Mouse (Mus musculus) fibroblast of lung, adult 2 months (primary cell): Measurements from ENCODE around the gene Sugct.

Experiments used
- DNase-seq: peaks from one replicate; pipeline ENCODE4 v3.0.0-alpha.2; 2011; ENCODE audit warnings: low read depth

Sugct gene

DNA sequence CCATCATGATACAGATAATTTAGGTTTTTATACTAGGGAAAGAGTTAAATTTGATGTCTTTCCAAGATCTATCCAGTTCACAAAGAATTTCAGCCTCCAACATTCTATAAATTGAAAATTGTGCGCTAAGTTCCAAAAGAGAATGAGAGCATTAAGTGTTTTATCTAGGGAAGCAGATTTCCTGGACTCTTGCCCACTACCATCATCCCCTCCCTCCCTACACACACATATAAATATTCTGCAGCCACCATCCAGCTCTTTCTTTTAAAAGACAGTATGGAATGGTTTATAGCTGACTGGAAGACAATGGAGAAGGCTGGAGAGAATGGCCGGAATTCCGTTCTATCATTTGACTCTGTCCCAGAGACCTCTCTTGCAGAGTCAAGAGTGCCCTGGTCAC lies 404.3 kb downstream of the Sugct start:
- DNase-seq: no peak

DNA sequence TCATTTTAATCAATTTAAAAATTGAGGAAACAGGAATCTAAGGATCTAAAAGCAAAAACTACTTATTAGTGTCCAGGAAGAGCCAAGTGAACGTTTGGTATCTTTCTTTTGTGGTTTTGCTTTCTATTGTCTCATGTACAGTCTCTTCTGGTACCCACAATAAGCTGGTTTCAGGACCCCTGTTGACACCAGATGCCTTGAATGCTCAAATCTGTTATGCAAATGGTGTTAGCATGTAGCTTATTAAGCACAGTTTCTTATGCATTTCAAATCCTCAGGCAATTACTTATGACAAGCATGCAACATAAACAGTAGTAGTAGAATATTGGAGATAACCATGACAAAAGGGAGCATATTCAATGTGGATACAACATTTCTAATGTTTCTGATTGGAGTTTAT lies 407.0 kb downstream of the Sugct start:
- no peak for DNase-seq

DNA sequence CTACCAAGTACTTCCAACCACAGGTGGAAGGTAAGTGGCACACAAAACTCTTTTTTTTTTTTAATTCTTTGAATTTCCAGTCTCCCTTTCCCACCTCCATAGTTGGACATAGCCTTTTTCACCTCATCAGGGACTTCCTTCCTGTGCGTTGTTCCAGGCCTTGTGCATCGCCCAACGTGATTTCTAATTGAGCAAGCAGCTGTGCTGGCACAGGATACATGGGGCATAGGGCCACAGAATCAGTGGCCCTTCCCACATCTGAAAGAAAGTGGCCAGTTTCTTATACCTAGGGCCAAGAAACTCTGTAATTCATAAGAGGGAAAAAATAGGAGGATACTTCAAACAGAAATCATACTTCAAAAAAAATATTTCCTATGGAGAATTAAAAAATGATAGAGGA lies 449.4 kb downstream of the Sugct start:
- no peak for DNase-seq

DNA sequence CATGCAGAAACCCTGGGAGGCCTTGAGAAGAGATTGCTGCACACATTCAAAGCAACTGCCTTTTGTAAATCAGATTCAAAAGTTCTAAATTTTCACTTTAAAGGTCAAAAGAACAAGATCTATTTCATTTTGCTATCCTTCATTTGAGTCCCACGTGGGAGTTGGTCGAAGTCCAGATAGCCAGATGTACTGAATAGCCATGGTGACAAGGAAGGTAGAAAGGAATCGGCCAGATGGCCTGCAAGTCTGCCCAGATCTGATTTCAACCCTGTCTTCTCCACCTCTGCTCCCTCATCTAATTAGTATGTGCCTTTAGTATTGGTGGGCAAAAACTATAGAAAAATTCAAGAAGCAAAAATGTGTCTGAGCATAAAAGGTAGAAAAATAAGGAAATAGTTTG lies 478.8 kb downstream of the Sugct start:
- no peak for DNase-seq

GRCm38 (mm10) chr13:17212681-17213080 lies 482.7 kb downstream of the Sugct start:
- peak; percentile 53 for DNase-seq

- DNase-seq: no peak
These were observed 505.1 kb downstream of the Sugct start for GRCm38 (mm10) chr13:17190180-17190762.

DNA sequence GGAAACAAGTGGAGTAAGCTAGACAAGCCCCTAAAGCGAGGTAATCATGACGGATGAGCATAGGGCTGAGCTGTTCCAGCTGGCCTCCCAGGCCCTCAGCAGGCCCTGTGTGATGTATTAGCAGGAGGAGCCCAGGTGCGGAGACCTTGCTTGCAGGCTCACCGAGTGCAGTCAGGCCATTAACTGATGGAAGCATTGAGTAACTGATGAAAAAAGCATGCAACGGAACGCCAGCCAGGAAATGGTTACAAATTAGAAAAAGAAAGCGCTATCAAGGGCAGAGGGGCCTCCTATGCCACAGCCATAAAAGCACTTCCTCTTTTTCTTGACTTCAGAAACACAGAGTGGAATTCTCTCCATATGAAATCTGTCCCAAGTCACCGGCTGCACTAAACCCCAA lies 510.1 kb downstream of the Sugct start:
- no peak for DNase-seq

DNA sequence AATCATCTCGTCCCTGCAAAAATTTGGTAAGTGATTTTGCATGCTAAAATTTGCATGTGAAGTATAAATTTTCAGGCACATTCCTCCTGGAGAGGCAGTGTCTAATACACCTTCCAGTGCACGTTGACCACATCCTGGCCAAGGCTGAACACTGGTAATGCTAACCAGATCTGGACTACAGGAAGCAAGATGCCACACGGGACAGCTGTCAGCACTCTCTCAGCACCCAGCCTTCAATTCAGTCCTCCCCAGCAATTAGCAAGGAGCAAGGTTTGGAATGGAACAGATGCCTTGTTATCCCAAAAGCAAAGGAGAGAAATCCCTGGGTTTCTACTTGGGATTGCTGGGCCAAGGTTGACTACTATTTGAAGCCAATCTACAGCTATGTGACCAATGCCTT lies 529.4 kb downstream of the Sugct start:
- DNase-seq: no peak

GRCm38 (mm10) chr13:17164721-17165120 lies 530.6 kb downstream of the Sugct start:
- DNase-seq: no peak

GRCm38 (mm10) chr13:17146441-17146992 lies 548.8 kb downstream of the Sugct start:
- DNase-seq: peak; percentile 30

DNA sequence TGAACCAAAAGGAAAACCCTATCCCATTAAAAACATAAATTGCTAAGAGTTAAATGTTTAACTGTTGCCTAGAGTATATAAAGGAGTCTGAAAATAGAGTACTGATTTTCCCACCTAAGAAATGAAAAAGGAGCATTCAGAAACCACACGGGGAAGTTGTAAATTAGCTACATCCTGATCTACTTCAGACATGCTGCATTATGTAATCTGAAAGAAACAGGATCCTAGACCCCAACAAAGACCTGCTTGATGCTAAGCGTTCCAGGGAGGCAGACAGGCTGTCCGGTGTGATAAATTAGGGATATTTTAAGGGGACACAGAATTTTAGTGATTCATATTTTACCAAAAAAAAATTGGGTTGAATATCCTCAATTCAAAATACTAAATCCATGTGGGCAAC lies 579.3 kb downstream of the Sugct start:
- DNase-seq: no peak

DNA sequence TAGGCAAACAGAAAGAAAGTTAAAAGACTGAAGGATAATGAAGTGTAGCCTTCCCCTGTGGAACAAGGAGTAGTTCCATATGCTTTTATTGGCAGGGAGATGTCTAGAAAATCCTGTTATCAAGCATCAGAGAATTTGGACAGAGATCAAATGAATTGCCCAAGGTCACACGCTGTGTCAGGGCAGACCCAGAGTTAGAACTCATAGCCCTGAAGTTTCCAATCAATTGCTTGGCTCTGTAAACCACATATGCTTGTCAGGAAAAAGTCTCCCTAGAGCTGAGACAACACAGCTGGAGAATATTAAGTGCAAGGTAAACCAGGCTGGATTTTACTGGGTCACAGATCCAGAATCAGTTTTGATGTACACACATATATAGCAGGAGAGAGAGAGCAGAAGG lies 593.0 kb downstream of the Sugct start:
- DNase-seq: no peak

- no peak for DNase-seq
These were observed 608.8 kb downstream of the Sugct start for GRCm38 (mm10) chr13:17086547-17086946.

GRCm38 (mm10) chr13:17086146-17086545 lies 609.2 kb downstream of the Sugct start:
- no peak for DNase-seq

DNA sequence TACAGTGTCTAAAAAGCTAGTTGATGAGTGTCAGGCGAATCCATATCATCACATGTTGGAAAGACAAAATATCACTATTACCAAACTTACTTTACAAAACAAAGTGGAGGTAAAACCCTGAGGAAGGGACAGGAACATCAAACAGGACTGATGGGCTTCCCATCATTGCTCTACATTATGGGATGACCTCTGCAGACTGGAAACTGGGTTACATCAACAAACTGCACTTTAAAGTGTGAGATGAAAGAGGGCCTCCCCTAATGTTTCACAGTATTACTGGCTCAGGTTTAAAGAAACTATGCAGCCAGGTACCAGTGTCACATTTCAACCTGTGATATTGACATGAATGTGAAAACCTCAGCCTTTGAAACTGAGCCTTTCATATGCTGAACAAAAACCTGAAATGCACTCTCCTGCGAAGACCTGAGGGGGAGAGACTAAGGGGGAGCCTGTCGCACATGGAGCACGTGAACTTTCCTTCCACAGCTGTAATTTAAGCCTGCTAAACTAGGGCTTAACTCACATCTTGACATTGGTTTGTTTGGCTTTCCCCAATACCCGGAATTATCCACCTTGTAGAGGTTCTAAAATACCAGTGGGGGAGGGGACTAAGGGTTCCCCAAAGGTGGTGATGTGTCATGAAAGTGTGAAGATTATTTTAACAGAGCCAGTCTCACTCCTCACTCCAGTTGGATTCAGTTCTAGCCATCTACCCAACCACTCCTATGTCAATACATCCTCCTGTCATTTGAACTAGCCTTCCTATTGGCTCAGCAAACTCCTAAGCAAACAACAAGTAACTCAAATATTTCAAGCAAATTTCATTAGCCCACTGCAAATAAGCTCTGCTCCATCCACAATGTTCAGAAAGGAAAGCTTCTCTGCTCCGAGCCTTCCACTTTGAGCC lies 610.2 kb downstream of the Sugct start:
- no peak for DNase-seq

DNA sequence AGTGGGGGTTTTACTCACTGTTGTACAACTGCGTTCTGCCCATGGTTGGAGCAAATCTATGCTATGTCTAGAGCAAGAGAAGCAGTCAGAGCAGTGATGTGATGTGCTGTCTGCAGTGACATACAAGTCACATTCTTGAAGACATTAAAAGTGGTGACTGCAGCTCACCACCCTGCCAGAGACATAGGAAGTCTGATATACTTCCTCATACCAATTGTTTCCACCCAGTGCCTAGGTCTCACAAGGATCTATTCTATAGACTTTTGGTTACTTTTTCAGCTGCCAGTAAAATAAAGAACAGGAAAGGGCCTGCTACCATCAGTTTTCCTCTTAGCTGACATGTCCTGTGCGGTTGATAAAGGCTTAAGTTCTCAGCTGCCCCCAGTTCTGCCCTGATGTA lies 613.7 kb downstream of the Sugct start:
- DNase-seq: no peak

DNA sequence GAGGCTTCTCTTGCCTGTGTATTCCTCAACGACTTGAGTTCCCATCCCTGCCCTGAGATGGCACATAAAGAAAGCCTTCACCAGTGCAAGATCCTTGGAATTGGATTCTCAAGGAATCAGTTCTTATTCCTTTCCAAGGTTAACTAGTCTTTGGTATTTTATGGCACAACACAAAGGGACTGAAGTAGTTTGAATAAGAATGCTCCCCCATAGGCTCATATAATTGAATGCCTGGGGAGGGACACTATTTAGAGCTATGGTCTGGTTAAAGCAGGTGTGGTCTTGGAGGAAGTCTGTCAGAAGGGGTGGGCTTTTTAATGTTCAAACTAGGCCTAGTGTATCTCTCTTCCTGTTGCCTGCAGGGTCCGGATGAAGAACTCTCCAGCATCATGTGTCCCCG lies 629.8 kb downstream of the Sugct start:
- DNase-seq: no peak

DNA sequence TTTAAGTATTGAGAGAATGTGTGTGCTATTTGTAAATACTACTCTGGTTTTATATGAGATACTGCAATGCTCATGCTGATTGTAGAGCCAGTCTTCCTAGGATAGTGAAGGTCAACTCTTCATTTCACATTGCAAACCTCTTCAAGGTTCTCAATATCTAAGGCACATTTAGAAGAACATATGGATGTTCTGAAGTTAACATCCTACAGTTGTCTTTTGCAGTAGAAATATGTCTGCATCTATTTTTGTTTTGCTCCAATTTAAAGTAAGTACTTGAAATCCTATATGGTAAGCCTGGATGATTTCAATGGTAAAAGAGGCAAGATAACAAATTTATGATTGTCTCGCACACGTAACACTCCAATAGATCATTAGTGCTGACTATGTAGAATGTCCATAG lies 638.7 kb downstream of the Sugct start:
- no peak for DNase-seq

DNA sequence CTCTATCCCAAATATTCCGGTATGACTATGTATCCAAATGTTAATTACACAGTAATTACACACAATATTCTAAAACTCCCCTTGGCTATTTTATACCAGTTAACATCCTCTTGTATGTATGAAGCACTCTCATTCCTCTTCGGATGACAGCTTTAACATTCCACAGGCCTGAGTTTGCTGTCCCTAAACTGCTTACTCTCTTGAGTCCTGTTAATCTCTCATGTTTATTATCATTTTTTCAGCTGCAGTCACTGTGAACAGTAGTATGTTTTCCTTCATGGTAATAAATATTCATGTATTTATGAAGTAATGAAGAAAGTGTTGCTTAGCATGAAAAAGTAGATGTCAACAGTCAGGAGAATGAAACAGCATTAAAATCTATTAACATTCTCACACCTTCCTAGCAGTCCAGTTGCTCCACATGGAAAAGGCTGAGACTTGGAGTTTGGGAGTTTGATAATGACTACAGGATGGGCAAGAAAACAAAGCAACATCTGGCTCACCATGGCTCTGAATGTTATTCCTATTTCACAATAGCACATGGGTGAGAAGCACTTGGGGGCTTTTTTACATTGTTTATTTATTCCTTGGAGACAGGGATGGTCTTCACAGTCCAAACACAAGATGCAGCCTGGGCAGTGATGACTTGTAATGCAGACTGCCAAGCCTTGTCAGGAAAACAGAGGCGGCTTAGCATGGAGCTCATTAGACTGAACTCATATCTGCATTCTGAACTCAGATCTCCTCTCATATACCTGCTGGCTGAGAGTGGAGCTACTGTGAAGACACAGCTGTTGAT lies 651.7 kb downstream of the Sugct start:
- no peak for DNase-seq

DNA sequence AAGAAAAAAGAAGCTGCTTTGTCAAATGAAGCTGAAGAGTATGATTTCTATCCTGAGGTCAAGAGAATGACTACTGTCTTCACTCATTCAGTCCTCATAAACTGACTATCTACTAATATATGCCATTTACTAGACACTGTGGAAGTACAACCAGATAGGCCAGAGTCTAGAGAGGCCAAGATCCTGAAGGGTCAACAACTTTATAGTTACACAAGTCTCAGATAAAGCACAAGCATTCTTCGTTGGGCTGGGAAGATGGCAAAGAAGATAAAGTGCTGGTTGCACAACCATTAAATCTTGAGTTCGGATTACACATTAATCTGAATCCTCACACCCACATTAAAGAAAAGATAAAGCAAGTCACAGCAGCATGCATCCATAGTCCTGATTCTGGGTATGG lies 653.0 kb downstream of the Sugct start:
- no peak for DNase-seq

GRCm38 (mm10) chr13:17039727-17040126 lies 655.6 kb downstream of the Sugct start:
- DNase-seq: no peak

- no peak for DNase-seq
These were observed 657.0 kb downstream of the Sugct start for GRCm38 (mm10) chr13:17038341-17038740.

DNA sequence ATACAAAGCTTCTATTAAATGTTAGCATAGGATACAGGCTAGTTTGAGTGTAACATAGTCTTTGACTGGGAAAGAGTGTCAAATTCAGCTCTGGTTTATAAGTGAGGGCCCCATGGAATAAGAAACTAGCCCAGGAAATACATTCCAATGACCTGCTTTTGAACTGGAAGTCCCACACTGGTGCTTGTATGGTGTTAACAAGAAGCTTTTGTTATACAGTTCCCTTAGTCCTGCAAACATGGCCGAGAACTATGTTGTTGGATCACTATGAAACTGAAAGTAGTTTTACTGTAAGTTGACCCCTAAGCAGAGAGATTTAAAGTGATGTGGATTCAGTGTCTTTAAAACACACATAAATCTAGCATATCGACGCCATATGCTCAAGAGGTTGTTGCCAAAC lies 657.5 kb downstream of the Sugct start:
- DNase-seq: no peak
